Mouse (Mus musculus): ENCODE results near the gene Tbxas1. TPM values are rescaled to one million over a fixed set of nuclear protein-coding genes. Genes with fewer than 3 reads are reported as not detected.

Tbxas1 gene
- polyA plus RNA-seq, 2 experiments, result 4.5 to 6.3 TPM

DNA sequence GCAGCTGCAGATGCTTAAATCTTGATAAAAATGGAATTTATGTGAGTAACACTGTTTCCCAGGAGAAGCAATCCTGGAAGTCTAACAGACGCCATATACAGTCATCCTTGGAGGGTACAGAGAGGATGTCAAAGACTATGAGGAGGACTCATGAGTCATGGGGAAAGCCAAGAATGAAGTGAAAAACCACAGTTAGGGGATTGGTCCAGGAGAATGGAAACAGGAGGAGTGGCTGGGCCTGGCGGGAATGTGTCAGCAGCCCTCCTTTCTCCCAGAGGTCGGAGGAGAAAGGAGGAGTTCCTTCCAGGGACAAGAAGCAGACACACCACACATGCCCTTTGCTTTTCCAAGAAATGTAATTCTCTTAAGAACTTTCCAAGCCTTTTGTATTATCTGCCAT, 45.8 kb upstream of the Tbxas1 start:
- 81% methylated on average over 3 of the region's 3 CpGs for WGBS (ENCODE audit: insufficient replicate concordance)
- peak overlapping the region; percentile 9; the same call in 1 of the 2 replicates for H3K27ac ChIP-seq

DNA sequence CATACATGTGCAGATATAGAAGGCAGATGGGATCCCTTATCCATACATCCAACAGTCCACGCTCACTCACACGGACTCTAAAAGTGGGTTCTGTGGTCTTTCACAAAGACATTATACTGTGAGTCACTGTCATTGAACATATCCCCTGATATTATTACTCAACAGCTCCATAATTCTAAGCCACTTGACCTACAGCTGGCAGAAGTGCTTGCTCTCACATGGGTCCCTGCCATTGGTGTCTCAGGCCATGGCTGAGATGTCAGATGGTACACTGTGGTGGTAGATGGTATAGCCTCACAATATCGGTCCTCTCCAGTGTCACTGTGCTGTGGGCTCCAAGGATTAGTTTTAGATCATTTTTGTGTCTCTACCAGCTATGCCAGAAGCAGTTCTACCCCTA, 41.5 kb upstream of the Tbxas1 start:
- DNase-seq (ENCODE audit: low read depth in 3 of 3, low spot score in 3 of 3) (no peak), ATAC-seq (ENCODE audit: insufficient read depth) (no peak)
- H3K27ac ChIP-seq, result peak overlapping the region; percentile 41
- peaks cover 58 to 64% of the 10 kb centered on the region in 2 experiments for H3K4me1 ChIP-seq (replicated peaks; ENCODE audit: control insufficient read depth in 2 of 2, insufficient read depth in 2 of 2, low read length in 1 of 2)
- H3K9ac ChIP-seq (replicated peaks), result peak overlapping the region; percentile 5; the same call in 1 of the 2 replicates
- no peaks in the 10 kb centered on the region for H3K27me3 ChIP-seq (ENCODE audit: control insufficient read depth, insufficient read depth, low read length)
- WGBS (ENCODE audit: insufficient replicate concordance), result 88% methylated on average over 3 of the region's 3 CpGs
- H3K9me3 ChIP-seq (ENCODE audit: control insufficient read depth, low read length), result no peaks in the 10 kb centered on the region
- TF ChIP-seq CTCF (IDR thresholded peaks at IDR 0.05; ENCODE audit: low read depth) (no peak), EP300 (IDR thresholded peaks at IDR 0.05; ENCODE audit: low read depth) (no peak)
- H3K4me2 ChIP-seq (ENCODE audit: low read depth), result no peak overlapping the region
- H3K4me3 ChIP-seq (ENCODE audit: insufficient read depth in 1 of 2, low read depth in 2 of 2, low read length in 2 of 2), result no peak overlapping the region
- H3K36me3 ChIP-seq (replicated peaks; ENCODE audit: control insufficient read depth, insufficient read depth, low read depth), result peaks cover 30% of the 10 kb centered on the region

More for the DNA sequence above, 45.8 kb upstream of the Tbxas1 start:
- no peaks in the 10 kb centered on the region for H3K27me3 ChIP-seq (ENCODE audit: control insufficient read depth, insufficient read depth, low read length)
- H3K36me3 ChIP-seq (replicated peaks; ENCODE audit: control insufficient read depth, insufficient read depth, low read depth), result peaks cover 28% of the 10 kb centered on the region
- DNase-seq (ENCODE audit: low read depth in 3 of 3, low spot score in 3 of 3) (no peak), ATAC-seq (ENCODE audit: insufficient read depth) (no peak)
- TF ChIP-seq EP300 (IDR thresholded peaks at IDR 0.05; ENCODE audit: low read depth) (no peak), CTCF (IDR thresholded peaks at IDR 0.05; ENCODE audit: low read depth) (no peak)
- H3K9ac ChIP-seq (replicated peaks), result no peak overlapping the region
- no peak overlapping the region for H3K4me3 ChIP-seq (ENCODE audit: insufficient read depth in 1 of 2, low read depth in 2 of 2, low read length in 2 of 2)
- H3K9me3 ChIP-seq (ENCODE audit: control insufficient read depth, low read length), result no peaks in the 10 kb centered on the region
- H3K4me1 ChIP-seq (replicated peaks; ENCODE audit: control insufficient read depth in 2 of 2, insufficient read depth in 2 of 2, low read length in 1 of 2), result peaks cover 52 to 59% of the 10 kb centered on the region in 2 experiments
- H3K4me2 ChIP-seq (ENCODE audit: low read depth), result no peak overlapping the region

DNA sequence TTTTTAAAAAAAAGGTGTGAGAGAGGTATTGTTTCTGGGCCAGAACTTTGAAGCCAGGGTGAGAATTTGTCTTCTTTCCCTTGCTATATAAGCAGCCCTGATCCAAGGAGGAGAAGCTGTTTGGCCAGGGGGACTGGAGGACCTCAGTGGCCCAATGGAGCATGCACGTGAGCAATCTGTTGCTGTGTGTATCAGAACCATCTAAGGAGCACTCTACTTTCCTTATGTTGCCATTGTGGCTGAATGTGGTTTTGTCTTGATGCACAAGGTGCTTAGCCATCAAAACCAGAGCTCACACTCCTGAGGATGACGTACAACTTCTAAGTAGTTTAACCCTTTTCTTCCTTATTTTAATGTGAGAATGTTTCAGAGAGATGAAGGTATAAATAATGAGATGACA, 40.5 kb upstream of the Tbxas1 start:
- H3K27ac ChIP-seq, result peak overlapping the region; percentile 81
- no peak for TF ChIP-seq EP300 (IDR thresholded peaks at IDR 0.05; ENCODE audit: low read depth)
- TF ChIP-seq CTCF (IDR thresholded peaks at IDR 0.05; ENCODE audit: low read depth), result no peak
- H3K4me1 ChIP-seq (replicated peaks; ENCODE audit: control insufficient read depth in 2 of 2, insufficient read depth in 2 of 2, low read length in 1 of 2), result peaks cover 52 to 58% of the 10 kb centered on the region in 2 experiments
- no peaks in the 10 kb centered on the region for H3K9me3 ChIP-seq (ENCODE audit: control insufficient read depth, low read length)
- no peak overlapping the region for H3K4me3 ChIP-seq (ENCODE audit: insufficient read depth in 1 of 2, low read depth in 2 of 2, low read length in 2 of 2)
- WGBS (ENCODE audit: insufficient replicate concordance), result 14% methylated on average over 2 of the region's 2 CpGs
- peak overlapping the region; percentile 64 for H3K4me2 ChIP-seq (ENCODE audit: low read depth)
- DNase-seq (ENCODE audit: low read depth in 3 of 3, low spot score in 3 of 3) (peak in 1 of 3 experiments; percentile 24), ATAC-seq (ENCODE audit: insufficient read depth) (peak; percentile 58)
- H3K27me3 ChIP-seq (ENCODE audit: control insufficient read depth, insufficient read depth, low read length), result no peaks in the 10 kb centered on the region
- H3K36me3 ChIP-seq (replicated peaks; ENCODE audit: control insufficient read depth, insufficient read depth, low read depth), result peaks cover 36% of the 10 kb centered on the region
- peak overlapping the region; percentile 35 for H3K9ac ChIP-seq (replicated peaks)

DNA sequence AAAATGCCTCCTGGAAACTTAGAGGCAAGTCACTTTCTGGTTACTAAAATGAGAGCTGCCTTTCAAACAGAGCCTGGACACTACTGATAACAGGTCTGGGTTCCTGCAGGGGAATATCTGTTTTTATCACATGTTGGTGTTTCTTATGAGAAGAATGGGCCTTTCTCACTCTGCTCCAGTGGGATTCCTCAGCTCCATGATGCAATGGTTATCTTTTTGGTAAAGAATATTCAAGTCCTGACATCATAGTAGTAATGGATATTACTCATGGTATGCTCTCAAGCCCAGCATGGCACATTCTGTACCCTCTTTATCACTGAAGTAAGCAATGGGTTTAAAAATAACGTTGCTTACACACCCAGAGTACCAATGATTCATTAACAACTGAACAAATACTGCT, 40.0 kb upstream of the Tbxas1 start:
- Histone ChIP-seq H3K4me3 (ENCODE audit: insufficient read depth in 1 of 2, low read depth in 2 of 2, low read length in 2 of 2) (peak overlapping the region in 1 of 2 experiments; percentile 20; a peak in 1 of 4 replicates), H3K9ac (replicated peaks) (0 out of 2 replicates have a peak overlapping the region, but pooled peaks have one; percentile 27), H3K27ac (peak overlapping the region; percentile 81), H3K36me3 (replicated peaks; ENCODE audit: control insufficient read depth, insufficient read depth, low read depth) (peaks cover 36% of the 10 kb centered on the region), H3K9me3 (ENCODE audit: control insufficient read depth, low read length) (no peaks in the 10 kb centered on the region), H3K27me3 (ENCODE audit: control insufficient read depth, insufficient read depth, low read length) (no peaks in the 10 kb centered on the region), H3K4me1 (replicated peaks; ENCODE audit: control insufficient read depth in 2 of 2, insufficient read depth in 2 of 2, low read length in 1 of 2) (peaks cover 52 to 58% of the 10 kb centered on the region in 2 experiments), H3K4me2 (ENCODE audit: low read depth) (peak overlapping the region; percentile 64)
- TF ChIP-seq EP300 (IDR thresholded peaks at IDR 0.05; ENCODE audit: low read depth), result peak; percentile 95
- TF ChIP-seq CTCF (IDR thresholded peaks at IDR 0.05; ENCODE audit: low read depth), result no peak
- 4% methylated on average over 1 of the region's 1 CpGs for WGBS (ENCODE audit: insufficient replicate concordance)
- DNase-seq (ENCODE audit: low read depth in 3 of 3, low spot score in 3 of 3) (peak; percentile 81 to 90 (median 87)), ATAC-seq (ENCODE audit: insufficient read depth) (peak; percentile 95)

DNA sequence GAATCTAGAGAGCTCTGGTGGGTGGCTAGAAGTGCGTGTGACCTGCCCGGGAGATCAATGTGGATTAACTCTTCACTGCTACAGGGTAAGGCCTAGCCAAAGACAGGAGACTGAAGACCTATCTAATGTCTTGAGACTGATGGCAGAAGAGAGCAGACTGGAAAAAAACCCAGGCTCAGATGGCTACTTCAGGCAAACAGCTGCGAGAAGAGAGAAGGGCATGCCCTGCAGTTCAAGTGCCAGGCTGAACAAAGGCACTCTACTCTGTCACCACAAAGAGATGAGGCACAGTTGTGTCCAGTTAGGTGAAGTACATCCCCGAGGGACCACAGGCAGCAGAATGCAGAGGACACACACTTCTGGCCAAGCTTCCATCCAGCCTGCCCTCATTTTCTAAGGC, 37.1 kb upstream of the Tbxas1 start:
- Histone ChIP-seq H3K4me3 (ENCODE audit: insufficient read depth in 1 of 2, low read depth in 2 of 2, low read length in 2 of 2) (no peak overlapping the region), H3K9me3 (ENCODE audit: control insufficient read depth, low read length) (no peaks in the 10 kb centered on the region), H3K9ac (replicated peaks) (no peak overlapping the region), H3K4me1 (replicated peaks; ENCODE audit: control insufficient read depth in 2 of 2, insufficient read depth in 2 of 2, low read length in 1 of 2) (peaks cover 37 to 41% of the 10 kb centered on the region in 2 experiments), H3K4me2 (ENCODE audit: low read depth) (no peak overlapping the region), H3K36me3 (replicated peaks; ENCODE audit: control insufficient read depth, insufficient read depth, low read depth) (peaks cover 31% of the 10 kb centered on the region), H3K27me3 (ENCODE audit: control insufficient read depth, insufficient read depth, low read length) (no peaks in the 10 kb centered on the region), H3K27ac (no peak overlapping the region)
- TF ChIP-seq CTCF (IDR thresholded peaks at IDR 0.05; ENCODE audit: low read depth) (no peak), EP300 (IDR thresholded peaks at IDR 0.05; ENCODE audit: low read depth) (no peak)
- ATAC-seq (ENCODE audit: insufficient read depth) (no peak), DNase-seq (ENCODE audit: low read depth in 3 of 3, low spot score in 3 of 3) (no peak)
- 87% methylated on average over 4 of the region's 4 CpGs for whole genome bisulfite sequencing (ENCODE audit: insufficient replicate concordance)

All from liver, embryonic 14.5 days (tissue).